Mouse (Mus musculus): Measurements from ENCODE around the gene Ptgr2.

DNA sequence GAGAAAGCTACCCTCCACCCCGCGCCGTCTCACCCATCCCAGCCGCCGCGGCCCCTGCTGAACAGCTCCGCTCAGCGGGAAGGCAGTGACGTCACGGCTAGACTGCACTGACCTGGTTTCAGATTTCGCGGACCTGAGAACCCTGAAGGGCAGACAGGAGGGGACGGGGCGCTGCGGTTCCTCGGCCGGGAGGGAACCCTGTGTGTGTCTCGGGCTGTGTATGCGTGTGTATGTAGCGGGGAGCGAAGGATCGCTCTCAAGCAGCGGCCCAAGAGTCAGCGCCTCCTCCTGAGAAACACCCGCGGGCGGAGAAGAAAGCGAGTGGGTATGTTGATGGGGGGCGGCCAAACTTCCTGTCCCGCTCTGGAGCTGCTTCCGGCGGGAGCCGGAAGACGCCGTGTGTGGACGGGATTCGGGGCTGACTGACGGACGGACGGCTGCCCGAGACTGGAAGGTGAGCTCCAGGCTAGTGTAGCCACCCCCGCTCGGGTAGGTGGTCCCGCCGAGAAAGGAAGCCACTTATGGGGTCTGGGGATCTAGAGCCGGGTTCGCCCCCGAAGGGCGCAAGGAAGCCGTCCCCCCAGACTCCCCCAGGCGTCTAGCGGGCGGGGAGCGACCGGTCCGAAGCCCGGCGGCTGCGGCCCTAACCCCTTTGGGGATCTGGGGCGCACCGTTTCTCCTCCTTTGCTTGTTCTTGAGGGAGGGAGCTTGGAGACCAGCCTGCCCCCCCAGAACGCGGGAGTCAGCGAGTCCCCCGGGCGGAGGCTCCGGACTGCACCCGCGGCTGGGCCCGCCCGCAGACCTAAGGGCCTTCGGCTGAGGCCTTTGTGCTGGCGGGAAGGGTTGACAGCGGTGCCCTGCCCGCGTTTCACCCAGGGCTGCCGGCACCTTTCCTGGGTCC is 31.9 kb downstream of the Ptgr2 start, which contains the start of gene Zfp410:
- TF ChIP-seq FLI1 (IDR thresholded peaks at IDR 0.05; ENCODE audit: low read length) (no peak), GATA1 (IDR thresholded peaks at IDR 0.05; ENCODE audit: borderline replicate concordance, low read length) (no peak)
